Mouse (Mus musculus) stomach, embryonic 15.5 days (tissue): ENCODE results near the gene Zfand2b. TPM values are rescaled to one million over a fixed set of nuclear protein-coding genes. Genes with fewer than 3 reads are reported as not detected.
A peak's percentile ranks its signal among the peaks of the same experiment; 100 is the strongest.

Source experiments
- ATAC-seq: fragments of 200-750 bp; cut with Nextera tagmentation; 2 replicates; pipeline ENCODE4 v1.8.0; 2017; ENCODE audit warnings: low read depth, moderate number of reproducible peaks, moderate TSS enrichment; ENCODE audit not compliant: insufficient read depth, low FRiP score
- H3K27ac ChIP-seq: fragments of 300-500 bp; sonication (generic); 2 replicates; pipeline ENCODE4 v1.5.1; 2015; ENCODE audit warnings: mild to moderate bottlenecking, inconsistent platforms
- H3K27me3 ChIP-seq: fragments of 300-500 bp; sonication (generic); replicated peaks from 2 replicates; pipeline ENCODE4 v1.6.1; 2015; ENCODE audit warnings: inconsistent platforms
- H3K36me3 ChIP-seq: fragments of 300-500 bp; sonication (generic); 2 replicates; pipeline ENCODE4 v1.6.1; 2015; ENCODE audit warnings: inconsistent platforms
- H3K4me1 ChIP-seq: fragments of 300-500 bp; sonication (generic); 2 replicates; pipeline ENCODE4 v1.6.1; 2015; ENCODE audit warnings: inconsistent platforms
- H3K4me2 ChIP-seq: fragments of 300-500 bp; sonication (generic); 2 replicates; pipeline ENCODE4 v1.6.1; 2015; ENCODE audit warnings: mild to moderate bottlenecking, inconsistent platforms
- H3K4me3 ChIP-seq: fragments of 300-500 bp; sonication (generic); replicated peaks from 2 replicates; pipeline ENCODE4 v1.5.1; 2015; ENCODE audit warnings: inconsistent platforms
- H3K9ac ChIP-seq: fragments of 300-500 bp; sonication (generic); 2 replicates; pipeline ENCODE4 v1.6.1; 2015; ENCODE audit warnings: inconsistent platforms
- H3K9me3 ChIP-seq: fragments of 300-500 bp; sonication (generic); 2 replicates; pipeline ENCODE4 v1.6.1; 2016; ENCODE audit warnings: inconsistent platforms
- WGBS: fragments of 180-500 bp; shearing (Covaris S2); methylation state at CpG from one replicate; pipeline ENCODE4 v1.1.7; 2015; 5-methylcytosine and 5-hydroxymethylcytosine counted together
- polyA plus RNA-seq: library from polyadenylated mRNA; unstranded; fragments of >200 nt; fragmentation: Nextera tagmentation; extraction: Ambion mirVana; gene quantifications from 2 replicates; pipeline ENCODE4 v1.2.1, GENCODE M21; 2015

Zfand2b gene
- polyA plus RNA-seq, 1 experiment from 2014 or later, result 41.2 TPM

GRCm38 (mm10) chr1:75179334-75180104 is 11.1 kb downstream of the Zfand2b start:
- 6% methylated on average over 23 of the region's 23 CpGs for WGBS
- Histone ChIP-seq H3K4me3 (peak overlapping the region; percentile 62), H3K9me3 (no peaks in the 10 kb centered on the region), H3K36me3 (peaks cover 12% of the 10 kb centered on the region), H3K4me1 (peaks cover 14% of the 10 kb centered on the region), H3K9ac (peak overlapping the region; percentile 53), H3K27me3 (no peaks in the 10 kb centered on the region), H3K4me2 (peak overlapping the region; percentile 99), H3K27ac (peak overlapping the region; percentile 57)
- ATAC-seq, result peak; percentile 54

GRCm38 (mm10) chr1:75180105-75180590 is 11.7 kb downstream of the Zfand2b start, which contains the start of gene Abcb6:
TSS of gene Abcb6 (minus strand) at chr1:75180392.
- Histone ChIP-seq H3K4me3 (peak within 1 kb of the TSS; percentile 62), H3K9me3 (no peaks in the 10 kb centered on the region), H3K4me2 (peak within 1 kb of the TSS; percentile 99), H3K4me1 (peaks cover 14% of the 10 kb centered on the region), H3K36me3 (peaks cover 17% of the 10 kb centered on the region), H3K27ac (peak within 1 kb of the TSS; percentile 57), H3K9ac (peak within 1 kb of the TSS; percentile 53), H3K27me3 (no peaks in the 10 kb centered on the region)
- under 1% methylated on average over 31 of the region's 31 CpGs for WGBS
- peak; percentile 90 for ATAC-seq

- 31% methylated on average over 7 of the region's 7 CpGs for WGBS
- no peak for ATAC-seq
- Histone ChIP-seq H3K27ac (no peak overlapping the region), H3K4me3 (peak overlapping the region; percentile 62; the same call in 1 of the 2 replicates), H3K27me3 (no peaks in the 10 kb centered on the region), H3K36me3 (peaks cover 23% of the 10 kb centered on the region), H3K9ac (no peak overlapping the region), H3K4me1 (peaks cover 14% of the 10 kb centered on the region), H3K4me2 (peak overlapping the region; percentile 99), H3K9me3 (no peaks in the 10 kb centered on the region)
These were observed 12.3 kb downstream of the Zfand2b start for GRCm38 (mm10) chr1:75180741-75181140.

DNA sequence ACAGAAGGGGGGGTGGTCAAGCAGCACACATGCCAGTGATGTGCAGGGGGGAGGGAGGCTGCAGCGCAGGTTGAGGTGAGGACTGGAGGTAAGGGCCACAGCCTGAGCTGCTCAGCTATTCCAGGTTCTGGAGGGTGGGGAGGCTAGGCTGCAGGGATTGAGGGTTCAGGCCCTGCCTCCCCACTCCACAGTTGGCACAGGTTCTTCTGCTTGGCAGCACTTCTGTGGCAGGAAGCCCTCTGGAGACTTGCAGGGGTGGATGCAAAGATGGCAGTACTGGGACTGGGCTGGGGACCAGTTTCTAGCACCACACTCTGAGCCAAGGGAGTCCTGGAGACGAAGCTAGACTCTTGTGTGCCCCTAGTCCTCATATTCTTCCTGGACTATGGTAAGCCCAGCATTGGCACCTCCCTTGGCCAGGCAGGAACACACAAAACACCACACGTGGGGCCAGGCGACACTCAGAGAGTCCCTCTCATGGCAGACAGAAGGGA is 13.0 kb downstream of the Zfand2b start:
- Histone ChIP-seq H3K4me3 (no peak overlapping the region), H3K27me3 (no peaks in the 10 kb centered on the region), H3K9me3 (no peaks in the 10 kb centered on the region), H3K27ac (no peak overlapping the region), H3K36me3 (peaks cover 26% of the 10 kb centered on the region), H3K9ac (no peak overlapping the region), H3K4me2 (no peak overlapping the region), H3K4me1 (peaks cover 14% of the 10 kb centered on the region)
- ATAC-seq, result no peak
- WGBS, result 89% methylated on average over 4 of the region's 4 CpGs

GRCm38 (mm10) chr1:75182160-75182559 is 13.7 kb downstream of the Zfand2b start:
- Histone ChIP-seq H3K9ac (no peak overlapping the region), H3K4me3 (no peak overlapping the region), H3K27ac (no peak overlapping the region), H3K4me2 (no peak overlapping the region), H3K36me3 (peaks cover 32% of the 10 kb centered on the region), H3K4me1 (peaks cover 14% of the 10 kb centered on the region), H3K27me3 (no peaks in the 10 kb centered on the region), H3K9me3 (no peaks in the 10 kb centered on the region)
- WGBS, result 70% methylated on average over 4 of the region's 4 CpGs
- ATAC-seq, result no peak

DNA sequence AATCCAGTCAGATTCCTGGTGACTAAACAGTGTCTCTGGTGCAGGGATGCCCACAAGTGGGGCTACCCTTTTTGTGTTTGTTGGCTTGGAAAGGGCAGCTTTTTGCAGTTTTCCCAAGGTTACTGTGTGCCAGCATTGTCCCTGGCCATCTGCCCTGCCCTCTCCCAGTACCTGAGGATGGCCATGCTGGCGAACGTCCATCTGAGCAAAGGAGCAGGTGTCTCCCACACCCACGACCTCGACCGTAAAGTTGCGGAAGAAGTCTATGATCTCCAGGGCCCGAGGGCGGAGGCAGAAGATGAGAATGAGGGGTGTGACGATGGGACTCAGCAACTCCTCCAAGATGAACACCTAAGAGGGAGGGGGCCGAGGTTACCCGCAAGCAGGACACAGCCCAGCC is 17.0 kb downstream of the Zfand2b start:
- Histone ChIP-seq H3K9me3 (no peaks in the 10 kb centered on the region), H3K4me2 (no peak overlapping the region), H3K27ac (no peak overlapping the region), H3K36me3 (peaks cover 42% of the 10 kb centered on the region), H3K4me3 (no peak overlapping the region), H3K4me1 (peaks cover 11% of the 10 kb centered on the region; the same call in 1 of the 2 replicates), H3K9ac (no peak overlapping the region), H3K27me3 (no peaks in the 10 kb centered on the region)
- ATAC-seq, result no peak
- 88% methylated on average over 11 of the region's 11 CpGs for WGBS

DNA sequence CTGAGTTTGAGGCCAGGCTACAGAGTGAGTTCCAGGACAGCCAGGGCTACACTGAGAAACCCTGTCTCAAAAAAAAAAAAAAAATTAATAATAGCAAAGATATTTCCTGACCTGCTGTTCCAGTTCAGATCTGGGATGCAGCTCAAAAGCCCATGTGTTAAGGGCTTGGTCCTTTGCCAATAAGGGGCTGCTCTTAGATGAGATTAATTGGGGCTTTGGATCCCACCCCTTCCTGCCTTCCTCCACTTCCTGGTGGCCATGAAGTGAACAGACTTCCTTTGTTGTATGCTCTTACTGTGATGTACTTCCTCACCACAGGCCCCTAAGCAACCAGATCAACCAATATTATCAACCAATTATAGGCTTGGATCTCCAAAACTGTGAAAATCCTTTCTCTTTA is 18.7 kb downstream of the Zfand2b start:
- Histone ChIP-seq H3K9me3 (no peaks in the 10 kb centered on the region), H3K9ac (no peak overlapping the region), H3K4me1 (peaks cover 12% of the 10 kb centered on the region), H3K27ac (no peak overlapping the region), H3K4me2 (no peak overlapping the region), H3K27me3 (no peaks in the 10 kb centered on the region), H3K36me3 (peaks cover 41% of the 10 kb centered on the region), H3K4me3 (no peak overlapping the region)
- no peak for ATAC-seq

GRCm38 (mm10) chr1:75187914-75188483 is 19.6 kb downstream of the Zfand2b start:
- no peak for ATAC-seq
- Histone ChIP-seq H3K4me3 (no peak overlapping the region), H3K27me3 (no peaks in the 10 kb centered on the region), H3K4me1 (peaks cover 13% of the 10 kb centered on the region), H3K9me3 (no peaks in the 10 kb centered on the region), H3K4me2 (no peak overlapping the region), H3K9ac (no peak overlapping the region), H3K36me3 (peaks cover 32% of the 10 kb centered on the region), H3K27ac (no peak overlapping the region)
- WGBS, result 78% methylated on average over 2 of the region's 2 CpGs

DNA sequence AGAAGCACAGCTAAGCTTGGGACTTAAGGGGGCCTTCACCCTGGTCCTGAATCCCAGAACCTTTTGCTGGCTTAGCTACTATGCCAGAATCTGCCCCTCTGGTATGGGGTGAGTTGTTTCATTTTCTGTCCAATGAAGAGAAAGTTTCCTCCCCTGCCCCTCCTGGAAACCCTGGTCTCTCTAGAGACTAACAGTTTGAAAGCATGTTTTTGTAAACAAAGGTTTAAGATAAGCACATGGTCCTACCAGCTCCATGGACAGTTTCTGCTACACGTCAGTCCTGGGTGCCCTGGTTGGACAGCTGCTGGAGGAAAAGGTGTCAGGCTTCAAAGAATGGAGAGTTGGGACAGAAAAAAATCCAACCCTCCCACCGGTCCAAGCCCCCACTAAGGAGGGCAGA is 22.1 kb downstream of the Zfand2b start:
- H3K27me3 ChIP-seq, result no peaks in the 10 kb centered on the region
- H3K4me3 ChIP-seq, result peak overlapping the region; percentile 90; the same call in 1 of the 2 replicates
- no peak for ATAC-seq
- no peak overlapping the region for H3K27ac ChIP-seq
- H3K9me3 ChIP-seq, result no peaks in the 10 kb centered on the region
- H3K4me1 ChIP-seq, result peaks cover 19% of the 10 kb centered on the region
- 39% methylated on average over 2 of the region's 2 CpGs for WGBS
- peak overlapping the region; percentile 91 for H3K4me2 ChIP-seq
- no peak overlapping the region for H3K9ac ChIP-seq
- peaks cover 27% of the 10 kb centered on the region for H3K36me3 ChIP-seq

DNA sequence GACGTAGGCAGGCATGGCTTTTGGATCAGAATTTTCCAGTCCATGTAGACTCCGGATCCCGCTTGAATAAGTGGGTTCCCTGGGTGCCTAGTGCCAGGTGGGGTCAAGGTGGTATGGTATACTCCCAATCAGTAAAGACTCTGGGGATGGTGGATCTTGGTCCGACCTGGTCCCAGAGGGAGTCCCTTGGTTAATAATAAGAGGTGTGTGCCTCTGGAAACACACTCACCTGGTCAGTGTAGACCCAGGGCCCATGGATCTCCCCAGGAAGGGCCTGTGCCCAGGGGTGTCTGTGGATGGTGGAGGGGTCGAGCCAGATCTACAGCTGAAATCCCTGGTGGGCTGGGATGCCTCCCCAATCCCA is 22.8 kb downstream of the Zfand2b start:
- WGBS, result 49% methylated on average over 5 of the region's 5 CpGs
- H3K4me3 ChIP-seq, result peak overlapping the region; percentile 90
- H3K4me1 ChIP-seq, result peaks cover 19% of the 10 kb centered on the region
- H3K27ac ChIP-seq, result peak overlapping the region; percentile 87
- no peaks in the 10 kb centered on the region for H3K27me3 ChIP-seq
- peak overlapping the region; percentile 91 for H3K4me2 ChIP-seq
- ATAC-seq, result no peak
- no peaks in the 10 kb centered on the region for H3K9me3 ChIP-seq
- peaks cover 25% of the 10 kb centered on the region for H3K36me3 ChIP-seq
- peak overlapping the region; percentile 85 for H3K9ac ChIP-seq

- WGBS, result under 1% methylated on average over 56 of the region's 56 CpGs
- peak; percentile 99 for ATAC-seq
- Histone ChIP-seq H3K36me3 (peaks cover 24% of the 10 kb centered on the region), H3K4me2 (peak within 1 kb of the TSS; percentile 91), H3K4me1 (peaks cover 19% of the 10 kb centered on the region), H3K27ac (peak within 1 kb of the TSS; percentile 98), H3K4me3 (peak within 1 kb of the TSS; percentile 90), H3K9ac (peak within 1 kb of the TSS; percentile 85), H3K9me3 (no peaks in the 10 kb centered on the region), H3K27me3 (no peaks in the 10 kb centered on the region)
These were observed 23.4 kb downstream of the Zfand2b start, which contains the start of the genes Ankzf1 and Atg9a for GRCm38 (mm10) chr1:75191622-75192402. TSS of gene Ankzf1 (plus strand) at chr1:75192151. TSS of gene Atg9a (minus strand) at chr1:75192196.
